Mouse (Mus musculus): ENCODE data around the gene Txndc12. TPM values are rescaled to one million over a fixed set of nuclear protein-coding genes. Genes with fewer than 3 reads are reported as not detected.

Gene Txndc12
- total RNA-seq (2023) = 25.5 TPM

GRCm38 (mm10) chr4:108834115-108834970 lies at the start of gene Txndc12:
TSS of gene Txndc12 (plus strand) at chr4:108834601.

GRCm38 (mm10) chr4:108832916-108833827 lies 1.2 kb upstream of the Txndc12 start, which contains the start of gene Btf3l4:
TSS of gene Btf3l4 (minus strand) at chr4:108833614.

GRCm38 (mm10) chr4:108847715-108848504 lies 13.5 kb downstream of the Txndc12 start, which contains the start of gene Kti12:
TSS of gene Kti12 (plus strand) at chr4:108847785.

GRCm38 (mm10) chr4:108848505-108848848 lies 14.1 kb downstream of the Txndc12 start, which contains the start of gene A730015C16Rik:
TSS of gene A730015C16Rik (minus strand) at chr4:108848619.

GRCm38 (mm10) chr4:108878963-108879822 lies 44.8 kb downstream of the Txndc12 start, which contains the start of gene Rab3b:
TSS of gene Rab3b (plus strand) at chr4:108879063.

Other genes starting within 250 kb of the Txndc12 start
- 117 TPM for gene Cc2d1b, start 214.7 kb upstream of the Txndc12 start, total RNA-seq (2023)
- not detected for gene 3110021N24Rik, start 115.0 kb upstream of the Txndc12 start, total RNA-seq (2023)
- 0.30 TPM for gene Zfyve9, start 53.8 kb upstream of the Txndc12 start, total RNA-seq (2023)
- 58.6 TPM for gene Btf3l4, start 987 bp upstream of the Txndc12 start, total RNA-seq (2023)
- 42.0 TPM for gene Kti12, start 13.2 kb downstream of the Txndc12 start, total RNA-seq (2023)
- not detected for gene A730015C16Rik, start 14.0 kb downstream of the Txndc12 start, total RNA-seq (2023)
- not detected for gene Rab3b, start 44.5 kb downstream of the Txndc12 start, total RNA-seq (2023)
- gene Nrd1, start 166.1 kb downstream of the Txndc12 start, total RNA-seq (2023) = 188 TPM

Data from CD4-positive naive resting alpha-beta T cell, adult 57 days (primary cell).